Mouse (Mus musculus) liver, adult 2 months (tissue): ENCODE measurements around the gene Vsig8. TPM values are rescaled to one million over a fixed set of nuclear protein-coding genes. Genes with fewer than 3 reads are reported as not detected.

Experiments
- DNase-seq: peaks from one replicate; pipeline ENCODE4 v3.0.0-alpha.2; 2011; ENCODE audit warnings: low read depth, low spot score; ENCODE audit errors: extremely low read depth
- H3K27ac ChIP-seq: fragments of 200-500 bp; replicated peaks from 2 replicates; pipeline ENCODE4 v1.5.1; 2012; ENCODE audit warnings: low read depth, mild to moderate bottlenecking, control low read depth, inconsistent platforms, low read length; ENCODE audit not compliant: insufficient read depth
- H3K27me3 ChIP-seq: fragments of 200-500 bp; 2 replicates; pipeline ENCODE4 v1.6.1; 2012; ENCODE audit warnings: mild to moderate bottlenecking, moderate library complexity, low read length, inconsistent platforms; ENCODE audit not compliant: control insufficient read depth, insufficient read depth
- H3K36me3 ChIP-seq: fragments of 200-500 bp; 2 replicates; pipeline ENCODE4 v1.6.1; 2012; ENCODE audit warnings: low read length, inconsistent platforms; ENCODE audit not compliant: control insufficient read depth, insufficient read depth
- H3K4me1 ChIP-seq: fragments of 200-500 bp; 2 replicates; pipeline ENCODE4 v1.6.1; 2011; ENCODE audit warnings: low read length; ENCODE audit not compliant: control insufficient read depth, insufficient read depth
- H3K4me3 ChIP-seq: fragments of 200-500 bp; 2 replicates; pipeline ENCODE4 v1.5.1; 2011; ENCODE audit warnings: low read depth, mild to moderate bottlenecking, control low read depth, low read length, moderate library complexity; ENCODE audit not compliant: insufficient read depth
- H3K79me2 ChIP-seq: fragments of 200-500 bp; 2 replicates; pipeline ENCODE4 v1.6.1; 2012; ENCODE audit warnings: inconsistent platforms, mild to moderate bottlenecking, low read length, moderate library complexity; ENCODE audit not compliant: control insufficient read depth, insufficient read depth
- H3K9ac ChIP-seq: fragments of 200-500 bp; 2 replicates; pipeline ENCODE4 v1.6.1; 2012; ENCODE audit warnings: low read depth, mild to moderate bottlenecking, control low read depth, inconsistent platforms, low read length
- CTCF ChIP-seq: fragments of 200-500 bp; IDR thresholded peaks from 2 replicates; pipeline ENCODE4 v1.5.1; 2011; ENCODE audit warnings: low read depth, low read length, control low read depth
- POLR2A ChIP-seq: fragments of 200-500 bp; IDR thresholded peaks from 2 replicates; pipeline ENCODE4 v1.6.1; 2011; ENCODE audit warnings: low read length, control low read depth; ENCODE audit not compliant: insufficient read depth; ENCODE audit errors: extremely low read depth
- WGBS: fragments of 180-500 bp; shearing (Covaris S2); methylation state at CpG from one replicate; pipeline ENCODE4 v1.1.7; 2018; 5-methylcytosine and 5-hydroxymethylcytosine counted together
- polyA plus RNA-seq: library from polyadenylated mRNA; depleted of rRNA; stranded (reverse); fragments of >200 nt; gene quantifications from 2 replicates; pipeline ENCODE4 v1.2.3, GENCODE M21; 2012
- total RNA-seq: library from RNA; depleted of rRNA; stranded (reverse); fragments of >200 nt; gene quantifications from 2 replicates; pipeline ENCODE4 v1.2.3, GENCODE M21; 2014

The Vsig8 gene
- total and polyA plus RNA-seq, 2 experiments = not detected

GRCm38 (mm10) chr1:172535116-172535515, 20.6 kb upstream of the Vsig8 start:
- Histone ChIP-seq H3K4me1 (no peaks in the 10 kb centered on the region), H3K79me2 (no peaks in the 10 kb centered on the region), H3K9ac (no peak overlapping the region), H3K27ac (no peak overlapping the region), H3K27me3 (0 out of 2 replicates have a peak, but pooled peaks cover 4% of the 10 kb centered on the region), H3K36me3 (no peaks in the 10 kb centered on the region), H3K4me3 (no peak overlapping the region)
- TF ChIP-seq POLR2A (no peak), CTCF (no peak)
- no peak for DNase-seq
- WGBS = 83% methylated on average over 16 of the region's 16 CpGs

- no peak for TF ChIP-seq POLR2A
- TF ChIP-seq CTCF = no peak
- DNase-seq = no peak
- 66% methylated on average over 6 of the region's 6 CpGs for WGBS
Observed at GRCm38 (mm10) chr1:172539827-172540226, 15.9 kb upstream of the Vsig8 start.

GRCm38 (mm10) chr1:172540283-172540820, 15.4 kb upstream of the Vsig8 start:
- H3K36me3 ChIP-seq = no peaks in the 10 kb centered on the region
- no peaks in the 10 kb centered on the region for H3K79me2 ChIP-seq
- H3K4me3 ChIP-seq = no peak overlapping the region
- no peak for DNase-seq
- H3K27ac ChIP-seq = no peak overlapping the region
- 62% methylated on average over 11 of the region's 11 CpGs for WGBS
- no peaks in the 10 kb centered on the region for H3K27me3 ChIP-seq
- H3K4me1 ChIP-seq = no peaks in the 10 kb centered on the region
- TF ChIP-seq POLR2A (no peak), CTCF (no peak)
- no peak overlapping the region for H3K9ac ChIP-seq

More at GRCm38 (mm10) chr1:172539827-172540226, 15.9 kb upstream of the Vsig8 start:
- Histone ChIP-seq H3K4me1 (no peaks in the 10 kb centered on the region), H3K27ac (no peak overlapping the region), H3K4me3 (no peak overlapping the region), H3K36me3 (no peaks in the 10 kb centered on the region), H3K27me3 (no peaks in the 10 kb centered on the region), H3K9ac (no peak overlapping the region), H3K79me2 (no peaks in the 10 kb centered on the region)

- Histone ChIP-seq H3K4me1 (no peaks in the 10 kb centered on the region), H3K27ac (no peak overlapping the region), H3K9ac (no peak overlapping the region), H3K4me3 (no peak overlapping the region), H3K79me2 (no peaks in the 10 kb centered on the region), H3K27me3 (no peaks in the 10 kb centered on the region), H3K36me3 (no peaks in the 10 kb centered on the region)
- no peak for DNase-seq
- WGBS = 82% methylated on average over 4 of the region's 4 CpGs
- TF ChIP-seq POLR2A (no peak), CTCF (no peak)
Observed at GRCm38 (mm10) chr1:172546062-172546461, 9.7 kb upstream of the Vsig8 start.

GRCm38 (mm10) chr1:172548501-172548900, 7.2 kb upstream of the Vsig8 start:
- DNase-seq = no peak
- H3K27me3 ChIP-seq = no peaks in the 10 kb centered on the region
- H3K27ac ChIP-seq = no peak overlapping the region
- no peaks in the 10 kb centered on the region for H3K79me2 ChIP-seq
- H3K36me3 ChIP-seq = no peaks in the 10 kb centered on the region
- no peak overlapping the region for H3K4me3 ChIP-seq
- no peak for TF ChIP-seq CTCF
- TF ChIP-seq POLR2A = no peak
- no peaks in the 10 kb centered on the region for H3K4me1 ChIP-seq
- H3K9ac ChIP-seq = no peak overlapping the region
- WGBS = 46% methylated on average over 7 of the region's 7 CpGs

- 32% methylated on average over 2 of the region's 2 CpGs for WGBS
- H3K4me3 ChIP-seq = no peak overlapping the region
- no peak overlapping the region for H3K27ac ChIP-seq
- no peaks in the 10 kb centered on the region for H3K79me2 ChIP-seq
- TF ChIP-seq CTCF (no peak), POLR2A (no peak)
- no peaks in the 10 kb centered on the region for H3K27me3 ChIP-seq
- H3K36me3 ChIP-seq = no peaks in the 10 kb centered on the region
- H3K9ac ChIP-seq = no peak overlapping the region
- no peak for DNase-seq
- no peaks in the 10 kb centered on the region for H3K4me1 ChIP-seq
Observed at GRCm38 (mm10) chr1:172549314-172549713, 6.4 kb upstream of the Vsig8 start.
